Mouse (Mus musculus) lung, postnatal 10 days (tissue): Measurements from ENCODE around the gene Ninl.

Experiments
- DNase-seq: peaks from one replicate; pipeline ENCODE4 v3.0.0; 2021

The Ninl gene

DNA sequence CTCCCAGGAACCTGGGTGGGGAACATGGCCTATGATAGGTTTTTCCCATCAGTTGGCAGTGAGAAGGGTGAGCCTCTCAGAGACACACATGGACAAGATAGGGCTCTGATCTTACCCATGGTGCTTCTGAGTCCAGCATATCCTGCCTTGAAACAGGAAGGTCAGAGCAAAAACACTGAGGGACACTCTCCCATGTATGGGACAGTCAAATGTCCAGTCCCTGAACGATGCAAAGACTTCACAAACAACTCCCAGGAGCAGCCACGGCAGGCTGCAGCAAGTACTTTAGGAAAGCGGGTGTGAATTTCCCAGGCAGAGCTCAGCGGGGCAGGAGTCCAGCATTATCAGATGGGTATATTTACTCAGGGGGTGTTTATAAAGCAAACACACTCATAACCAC, 43.9 kb downstream of the Ninl start:
- no peak for DNase-seq

DNA sequence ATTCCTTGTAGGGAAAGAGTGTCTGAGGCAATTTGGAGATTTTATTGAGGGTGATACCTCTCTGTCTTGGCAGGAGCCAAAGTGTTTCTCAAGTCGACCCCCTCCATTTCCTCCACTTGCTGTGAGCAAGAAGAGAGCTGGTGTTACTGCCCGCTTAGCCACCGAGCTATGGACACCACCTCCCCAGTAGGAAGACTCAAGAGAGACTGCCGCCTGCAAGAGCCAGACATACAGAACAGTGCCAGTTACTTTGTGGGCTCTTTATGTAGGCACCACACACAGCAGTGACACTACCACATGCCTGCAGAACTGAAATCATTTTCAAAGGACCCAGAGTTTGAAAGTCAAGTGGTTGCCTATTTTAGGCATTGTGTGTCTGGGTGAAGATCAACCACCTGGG, 48.1 kb downstream of the Ninl start:
- DNase-seq: no peak

DNA sequence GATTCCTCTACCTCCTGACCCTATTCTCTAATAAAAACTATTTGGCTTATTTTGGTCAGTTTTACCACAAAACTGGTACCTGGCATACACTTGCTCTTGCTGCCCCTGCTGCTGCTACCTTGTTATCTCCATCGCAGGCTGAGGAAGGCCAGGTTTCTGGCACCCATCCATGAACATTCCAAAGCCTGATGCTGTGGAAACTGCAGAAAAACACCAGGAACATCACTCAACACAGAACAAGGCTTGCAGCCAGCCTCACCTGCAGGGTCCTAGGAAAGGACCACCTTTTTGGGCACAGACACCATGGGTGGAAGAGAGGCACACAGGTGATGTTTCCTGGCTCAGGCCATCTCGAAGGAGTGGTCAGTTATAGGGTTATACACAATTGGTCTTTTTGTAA, 48.7 kb downstream of the Ninl start:
- no peak for DNase-seq

DNA sequence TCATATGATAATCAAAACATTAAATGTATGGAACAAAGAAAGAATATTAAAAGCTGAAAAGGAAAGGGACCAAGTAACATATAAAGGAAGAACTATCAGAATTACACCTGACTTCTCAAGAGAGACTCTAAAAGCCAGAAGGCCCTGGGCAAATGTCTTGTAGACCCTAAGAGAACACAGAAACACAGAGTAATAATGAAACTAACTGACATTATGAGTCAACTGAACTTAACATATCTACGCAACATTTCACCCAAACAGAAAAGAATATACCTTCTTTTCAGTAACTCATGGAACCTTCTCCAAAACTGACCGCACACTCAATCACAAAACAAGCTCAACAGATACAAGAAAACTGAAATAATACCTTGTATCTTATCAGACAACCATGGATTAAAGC, 53.8 kb downstream of the Ninl start:
- no peak for DNase-seq

DNA sequence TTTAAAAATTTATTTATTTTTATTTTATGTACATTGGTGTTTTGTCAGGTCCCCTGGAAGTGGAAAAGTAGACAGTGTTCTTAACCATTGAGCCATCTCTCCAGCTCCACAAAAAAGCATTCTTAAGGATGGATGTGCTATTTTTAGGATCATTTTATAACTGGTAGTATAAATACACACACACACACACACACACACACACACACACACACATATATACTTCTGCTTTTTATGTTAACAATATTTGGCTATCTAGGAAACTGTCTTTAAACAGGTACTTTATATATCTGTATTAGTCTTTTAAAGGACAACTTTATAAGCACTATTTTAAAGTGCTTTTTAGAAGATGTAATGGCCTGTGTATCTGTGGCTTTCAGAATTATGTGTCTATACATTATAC, 57.1 kb downstream of the Ninl start:
- no peak for DNase-seq

DNA sequence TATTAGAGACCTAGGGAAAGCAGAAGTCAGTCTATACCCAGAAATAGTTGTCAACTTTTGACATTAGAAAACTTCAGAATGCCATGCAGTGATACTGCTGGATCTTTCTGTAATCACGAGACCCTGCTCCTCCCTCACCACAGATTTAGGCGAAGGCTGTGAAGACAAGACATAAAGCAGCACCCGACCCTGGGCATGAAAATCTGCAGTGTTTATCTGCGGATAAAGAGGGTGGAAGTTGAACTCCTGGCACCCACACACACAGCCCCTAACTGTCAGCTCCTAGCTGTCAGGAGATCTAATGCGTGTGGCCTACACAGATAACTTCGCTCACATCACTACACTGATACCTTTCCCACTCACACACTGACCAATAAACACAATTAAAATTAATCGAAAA, 57.7 kb downstream of the Ninl start:
- DNase-seq: no peak

DNA sequence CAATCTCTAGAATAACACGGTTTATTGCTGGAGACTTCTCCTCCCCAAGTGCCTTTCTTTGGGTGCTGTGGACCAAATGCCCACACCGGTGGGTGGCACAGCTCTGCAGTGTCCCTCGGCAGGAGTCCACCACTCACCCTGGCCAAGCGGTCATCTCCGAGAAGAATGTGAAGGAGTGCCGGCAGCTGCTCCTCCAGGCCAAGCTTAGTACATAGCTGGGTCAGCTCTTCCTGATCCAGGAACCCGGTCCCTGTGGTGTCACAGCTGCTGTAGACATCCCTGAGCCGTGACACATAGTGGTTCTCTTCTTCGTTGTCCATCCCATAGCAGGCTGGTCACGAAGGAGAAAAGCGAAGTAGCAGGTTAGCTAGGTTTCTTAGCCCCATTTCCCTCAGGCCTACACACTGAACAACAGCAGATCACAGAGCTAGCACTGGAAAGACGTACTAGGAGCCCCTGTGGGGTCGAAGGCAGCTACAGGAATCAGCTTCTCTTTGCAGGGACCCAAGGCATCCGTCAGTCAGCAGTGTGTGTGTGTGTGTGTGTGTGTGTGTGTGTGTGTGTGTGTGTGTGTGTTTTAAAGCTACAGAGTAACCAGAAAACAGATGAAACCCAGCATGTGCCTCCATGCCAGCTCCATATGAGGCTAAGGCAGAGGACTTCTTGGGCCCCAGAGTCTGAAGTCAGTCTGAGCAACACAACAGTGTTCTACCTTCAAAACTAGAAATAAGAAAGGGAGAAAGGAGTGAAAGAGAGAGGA, 59.1 kb downstream of the Ninl start:
- DNase-seq: no peak

DNA sequence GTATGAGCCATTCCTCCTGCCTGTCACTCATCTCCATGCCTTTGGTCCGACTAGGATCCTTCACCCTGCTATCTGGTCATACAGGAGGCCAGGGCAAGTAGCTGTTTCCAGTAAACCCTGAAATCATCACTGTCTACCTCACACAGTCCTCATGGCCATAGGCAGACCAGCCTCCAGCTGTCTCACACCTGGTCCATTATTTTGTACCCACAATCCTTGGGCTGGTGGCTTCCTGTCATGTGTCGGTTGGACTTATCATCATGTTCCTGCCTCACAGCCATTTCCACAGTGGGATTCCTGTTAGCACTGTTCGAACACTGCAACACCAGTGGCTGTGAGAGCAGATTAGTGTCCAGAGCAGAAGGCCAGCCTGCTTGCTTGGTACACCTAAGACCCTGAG, 60.4 kb downstream of the Ninl start:
- DNase-seq: no peak

DNA sequence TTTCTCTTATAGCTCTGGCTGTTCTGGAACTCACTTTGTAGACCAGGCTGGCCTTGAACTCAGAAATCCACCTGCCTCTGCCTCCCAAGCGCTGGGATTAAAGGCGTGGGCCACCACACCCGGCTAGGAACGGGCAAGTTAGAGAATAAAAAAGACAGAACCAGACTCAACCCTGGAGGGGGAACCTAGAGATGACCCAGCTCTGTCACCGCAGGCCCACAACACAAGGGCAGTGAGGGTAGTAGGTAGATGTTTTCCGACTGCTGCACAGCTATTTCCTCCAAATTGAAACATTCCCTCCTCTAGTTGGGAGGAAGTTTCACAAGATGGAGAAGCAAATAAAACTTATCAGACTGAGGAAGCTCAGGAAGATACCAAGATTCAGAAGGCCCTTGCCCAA, 61.5 kb downstream of the Ninl start:
- DNase-seq: no peak

DNA sequence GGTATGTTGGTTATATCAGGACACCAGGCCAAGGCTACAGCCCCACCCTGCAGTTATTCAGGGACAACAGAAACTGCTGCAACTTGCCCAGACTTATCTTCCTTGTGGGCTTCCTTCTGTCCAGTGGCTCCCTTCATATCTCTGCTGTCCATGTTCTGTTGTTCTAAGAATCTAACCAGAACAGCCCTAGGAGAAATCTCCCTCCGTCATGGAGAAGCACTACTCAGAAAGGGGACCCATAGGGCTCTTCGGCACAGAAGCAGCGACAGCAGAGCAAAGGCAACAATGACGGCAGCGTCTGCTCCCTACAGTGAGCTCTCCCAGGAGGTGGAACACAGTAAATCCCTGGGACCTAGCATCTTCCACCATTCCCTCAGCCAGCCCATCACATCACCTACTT, 62.3 kb downstream of the Ninl start:
- DNase-seq: no peak

DNA sequence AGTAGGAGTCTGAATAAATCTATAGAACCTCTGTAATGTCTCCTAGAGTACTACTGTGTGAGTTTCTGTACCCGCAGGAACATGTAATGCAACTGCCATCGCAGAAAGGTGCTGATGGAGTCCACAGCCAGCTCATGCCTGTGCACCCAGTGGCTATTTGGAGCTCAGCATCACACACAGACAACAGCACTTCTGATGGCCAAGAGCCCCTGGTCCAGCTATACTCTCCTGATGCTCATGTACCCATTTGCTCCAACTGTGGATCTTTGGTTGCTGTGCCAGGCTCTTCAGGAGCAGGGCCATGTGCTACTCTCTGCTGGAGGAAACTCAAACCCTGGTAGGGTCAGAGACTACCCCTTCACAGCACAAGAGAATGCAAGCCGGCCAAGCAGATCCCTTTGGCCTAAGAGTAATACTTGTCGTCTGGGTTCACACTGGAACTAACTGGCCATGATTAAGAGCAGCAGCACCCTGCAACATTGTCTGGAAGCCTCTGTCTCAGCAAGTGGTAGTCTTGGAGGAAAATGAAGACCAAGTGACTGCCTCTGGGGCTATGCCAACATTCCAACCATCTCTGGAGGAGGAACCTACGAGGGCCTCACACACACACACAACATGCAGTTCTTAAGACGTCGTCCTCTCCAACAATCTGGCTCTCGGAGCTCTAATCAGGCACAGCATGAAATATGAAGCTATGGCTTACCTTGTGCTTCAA, 65.6 kb downstream of the Ninl start:
- no peak for DNase-seq

DNA sequence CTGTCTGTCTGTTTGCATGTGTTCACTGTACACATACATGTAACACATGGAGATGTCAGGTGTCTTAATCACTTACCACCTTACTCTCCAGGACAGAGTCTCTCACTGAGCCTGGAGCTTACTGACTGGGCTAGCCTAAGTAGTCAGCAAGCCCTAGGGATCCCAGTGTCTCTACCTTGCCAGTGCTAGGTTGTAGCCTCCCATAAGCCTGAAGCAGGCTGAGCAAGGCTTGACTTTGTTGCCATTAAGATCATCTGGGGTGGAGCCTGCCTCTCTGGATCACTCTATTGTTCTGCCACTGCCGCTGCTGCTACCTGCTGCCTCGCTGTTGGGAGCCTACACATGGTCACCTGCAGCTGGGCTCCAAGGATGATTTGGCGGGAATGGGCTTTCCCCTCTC, 66.5 kb downstream of the Ninl start:
- DNase-seq: no peak

DNA sequence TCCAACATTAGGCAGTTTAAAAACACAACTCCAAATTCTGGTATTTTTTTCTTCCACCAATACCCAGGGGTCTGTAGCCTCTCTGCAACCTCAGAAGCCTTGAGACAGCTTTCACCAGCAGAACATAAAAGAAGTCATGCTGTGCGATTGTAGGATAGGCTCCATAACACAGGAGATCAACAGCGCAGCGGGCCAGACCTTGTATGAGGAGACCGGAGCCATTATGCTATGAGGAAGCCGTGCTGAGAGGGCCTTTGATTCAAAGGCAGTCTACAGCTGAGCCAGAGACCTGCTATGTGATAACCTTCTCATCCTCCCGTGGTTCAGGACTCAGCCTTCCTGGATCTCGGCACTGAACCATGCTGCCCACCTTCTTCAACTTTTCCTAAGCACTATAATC, 67.3 kb downstream of the Ninl start:
- DNase-seq: no peak

DNA sequence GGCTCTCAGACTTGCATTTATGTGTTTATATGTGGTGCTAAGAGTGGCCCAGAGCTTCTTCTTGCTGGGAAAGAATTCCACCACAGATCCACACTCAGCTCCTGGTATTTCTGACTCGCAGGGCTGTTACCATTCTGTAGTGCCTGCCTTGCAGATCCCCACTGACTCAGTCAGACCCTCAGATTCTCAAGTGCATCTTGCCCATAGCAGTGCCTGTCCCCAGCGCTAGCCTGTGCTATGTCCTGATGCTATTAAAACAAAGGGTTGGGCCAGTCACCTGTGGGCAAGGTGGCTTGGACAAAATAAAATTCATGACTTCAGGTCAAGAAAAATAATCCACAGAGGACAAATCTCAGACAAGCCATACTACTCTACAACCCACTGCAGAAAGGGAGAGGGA, 70.0 kb downstream of the Ninl start:
- DNase-seq: no peak

DNA sequence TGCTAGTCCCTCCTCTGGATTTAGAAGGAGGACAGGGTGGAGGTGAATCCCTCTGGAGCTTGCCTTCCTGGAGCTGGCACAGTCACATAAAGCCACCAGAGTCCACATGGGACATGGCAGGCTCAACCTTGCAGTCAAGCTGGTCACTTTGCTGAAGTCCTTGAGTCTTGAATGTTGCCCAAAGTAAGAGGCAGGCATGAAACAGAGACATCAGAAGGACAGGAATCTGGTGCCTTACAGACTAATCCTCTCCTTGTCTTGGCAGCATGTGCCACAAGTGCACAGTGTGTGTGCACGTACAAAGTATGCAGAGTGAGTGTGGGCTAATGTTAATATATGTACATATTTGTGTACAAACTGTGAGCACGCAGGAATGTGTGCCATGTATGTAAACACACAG, 71.7 kb downstream of the Ninl start:
- no peak for DNase-seq

DNA sequence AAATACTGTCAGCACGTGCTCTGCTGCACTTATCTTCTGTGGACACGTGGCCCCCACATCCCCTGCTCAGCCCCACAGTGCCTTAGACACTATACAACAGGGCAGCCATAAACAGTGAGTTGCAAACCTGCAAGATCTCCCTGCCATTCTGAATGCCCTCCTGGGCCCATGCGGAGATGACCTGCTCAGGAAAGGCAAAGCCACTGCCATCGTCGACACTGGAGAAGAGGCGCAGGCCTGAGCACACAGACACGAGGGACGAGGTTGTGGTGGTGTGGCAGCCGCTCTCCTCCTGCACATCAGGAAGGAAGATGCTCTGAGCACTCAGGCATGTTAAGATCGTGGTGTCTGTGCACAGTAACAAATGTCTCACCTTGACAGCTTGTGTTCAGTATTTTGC, 73.2 kb downstream of the Ninl start:
- DNase-seq: no peak

DNA sequence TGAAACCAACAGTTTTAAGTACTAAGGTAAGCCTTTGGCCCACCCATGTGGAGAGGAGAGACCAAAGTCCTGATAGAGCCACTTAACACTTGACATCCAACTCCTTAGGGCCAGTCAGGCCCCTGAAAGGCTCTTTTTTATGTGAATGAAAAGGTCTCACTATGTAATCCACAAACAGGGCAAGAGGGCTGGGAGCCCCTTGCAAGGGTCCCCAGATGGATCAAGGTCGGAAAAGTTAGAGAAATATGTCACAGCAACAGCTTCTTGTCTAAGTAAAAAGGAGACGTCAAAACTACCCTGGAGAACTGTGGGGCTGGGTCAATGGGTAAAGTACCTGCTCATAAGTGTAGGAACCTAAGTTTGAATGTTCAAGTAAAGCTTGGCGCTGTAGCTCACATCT, 74.5 kb downstream of the Ninl start:
- no peak for DNase-seq

DNA sequence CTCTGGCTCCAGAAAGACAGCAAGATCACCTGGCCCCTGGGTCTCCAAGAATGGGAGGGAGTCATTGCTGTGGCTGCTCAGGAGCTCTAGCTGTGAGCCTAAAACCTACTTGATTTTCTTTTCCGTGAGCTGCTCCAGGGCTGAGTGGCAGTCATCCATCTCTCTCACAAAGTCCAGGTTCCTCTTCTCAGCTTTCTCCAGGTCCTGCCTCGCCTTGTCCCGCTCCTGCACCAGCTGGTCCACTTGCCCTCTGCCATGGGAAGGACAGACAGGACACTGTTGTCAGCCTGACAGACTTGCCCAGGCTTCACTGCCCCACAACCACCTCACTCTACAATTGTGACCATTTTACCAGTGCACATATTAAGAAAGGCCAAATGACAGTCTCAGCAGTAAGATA, 75.9 kb downstream of the Ninl start:
- no peak for DNase-seq

DNA sequence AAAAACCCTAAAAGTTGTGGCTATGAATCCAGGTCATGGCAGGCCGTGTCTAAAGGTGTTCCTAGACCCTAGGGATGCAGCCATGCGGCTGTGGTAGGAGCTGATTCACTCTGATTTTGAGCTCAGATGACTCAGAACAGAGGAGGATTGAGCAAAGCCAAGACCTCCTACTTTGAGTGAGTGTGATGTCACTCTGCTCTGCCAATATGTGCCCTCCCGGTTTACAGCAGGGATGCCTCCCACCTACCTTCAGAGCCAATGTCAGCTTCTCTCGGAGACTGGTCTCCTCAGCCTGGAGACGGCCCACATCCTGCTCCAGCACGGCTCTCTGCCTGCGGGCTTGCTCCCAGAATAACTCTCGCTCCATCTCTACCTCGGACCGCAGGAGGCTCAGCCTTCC, 79.7 kb downstream of the Ninl start:
- DNase-seq: no peak

DNA sequence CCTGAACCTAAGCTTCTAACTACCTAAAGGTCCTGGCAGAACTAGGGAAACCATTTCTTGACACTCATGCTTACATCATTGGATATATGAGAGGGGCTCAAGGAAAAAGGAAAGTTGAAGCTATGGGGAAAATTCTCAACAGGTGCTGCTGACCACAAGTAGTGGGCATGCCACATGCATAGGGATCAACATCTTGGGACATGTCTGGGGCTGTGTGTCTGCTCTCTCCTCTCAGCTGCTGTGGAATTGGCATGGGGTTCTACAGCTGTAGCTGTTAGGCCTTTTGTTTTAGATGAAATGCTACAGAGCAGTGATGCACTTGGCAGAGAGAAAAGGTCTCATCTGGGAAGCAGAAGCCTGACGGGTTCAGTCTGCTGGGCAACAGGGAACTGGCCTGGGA, 83.3 kb downstream of the Ninl start:
- no peak for DNase-seq

DNA sequence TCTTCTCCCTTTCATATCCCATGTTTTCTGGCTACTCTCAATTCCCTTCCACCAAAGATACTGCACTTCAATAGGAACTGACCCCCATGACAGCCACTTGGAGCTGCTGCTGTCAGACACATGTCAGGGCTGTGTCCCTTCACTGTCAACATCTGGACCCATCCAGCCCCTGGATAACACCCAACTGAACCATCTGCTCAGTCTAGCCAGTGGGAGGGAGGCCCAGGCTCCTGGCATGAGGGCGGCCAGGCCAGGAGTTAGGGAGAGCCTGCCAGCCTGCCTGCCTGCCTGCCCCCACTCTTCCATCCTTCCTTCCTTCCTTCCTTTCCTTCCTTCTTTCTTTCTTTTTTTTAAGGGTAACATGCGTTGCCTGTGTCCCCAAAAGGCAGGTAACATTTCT, 88.0 kb downstream of the Ninl start:
- DNase-seq: no peak

DNA sequence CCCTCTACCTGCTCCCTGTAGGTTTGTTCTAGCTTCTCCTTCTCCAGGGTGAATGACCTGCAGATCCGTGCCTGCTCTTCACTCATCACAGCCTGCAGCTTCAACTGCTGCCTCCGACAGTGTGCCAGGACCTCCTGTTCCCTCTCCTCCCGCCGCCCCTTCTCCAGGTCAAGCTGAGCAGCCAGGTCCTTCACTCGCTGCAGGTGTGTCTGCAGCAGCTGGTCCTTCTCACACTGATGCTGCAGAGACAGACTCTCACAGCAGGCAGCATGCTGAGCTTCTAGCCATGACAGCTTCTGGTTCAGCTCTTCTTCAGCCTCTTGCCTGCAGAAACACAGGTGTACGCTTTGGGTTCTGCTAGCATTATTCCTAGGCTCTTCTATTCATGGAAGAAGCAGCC, 89.1 kb downstream of the Ninl start:
- no peak for DNase-seq

DNA sequence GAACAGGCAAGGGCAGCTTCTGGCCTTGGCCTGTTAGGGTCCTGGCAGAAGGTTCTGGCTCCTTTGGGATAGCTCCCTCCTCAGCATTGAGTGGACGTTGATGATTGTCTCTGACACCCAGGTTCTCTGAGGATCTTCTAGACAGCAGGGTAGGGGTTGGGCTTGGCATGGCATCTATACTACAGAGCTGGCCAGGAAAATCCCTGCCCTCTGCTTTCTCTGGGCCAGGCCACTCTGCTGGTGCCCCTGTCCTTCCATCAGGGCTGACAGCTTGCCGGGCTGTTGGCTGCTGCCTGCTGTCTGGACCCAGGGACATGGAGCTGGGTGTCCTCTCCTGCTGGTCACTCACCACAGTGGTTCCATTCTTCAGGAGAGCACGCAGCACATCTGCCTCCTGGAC, 89.5 kb downstream of the Ninl start:
- DNase-seq: no peak

DNA sequence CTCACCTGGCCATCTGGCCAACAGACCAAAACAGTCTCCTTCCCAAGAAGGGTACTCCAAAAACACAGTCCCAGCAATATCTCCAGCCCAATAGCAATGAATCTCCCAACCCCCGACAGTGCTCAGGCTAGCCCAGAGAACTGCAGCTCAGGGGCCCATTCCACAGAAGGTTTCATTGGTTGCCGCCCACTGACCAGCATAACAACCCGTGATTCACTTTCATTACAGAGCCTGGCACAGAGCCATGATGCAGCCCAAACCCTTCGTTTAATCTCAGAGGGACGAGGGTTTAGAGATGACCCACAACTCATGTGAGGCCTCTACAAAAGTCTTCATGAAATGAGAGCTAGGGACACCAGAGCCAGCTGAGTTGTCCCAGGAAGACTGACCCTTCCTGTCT, 90.4 kb downstream of the Ninl start:
- no peak for DNase-seq
